Mouse (Mus musculus) ES-CJ7 (cell line): ENCODE measurements at regions not wholly inside any gene's neighbourhood (a gene's known extent, or its start where the extent isn't known, plus 50 kb on each side); places are given as distances from the start of the nearest gene placed in this dataset.

Experiments used
- DNase-seq: peaks from one replicate; pipeline ENCODE4 v3.0.0; 2011; ENCODE audit warnings: low read depth, low spot score

DNA sequence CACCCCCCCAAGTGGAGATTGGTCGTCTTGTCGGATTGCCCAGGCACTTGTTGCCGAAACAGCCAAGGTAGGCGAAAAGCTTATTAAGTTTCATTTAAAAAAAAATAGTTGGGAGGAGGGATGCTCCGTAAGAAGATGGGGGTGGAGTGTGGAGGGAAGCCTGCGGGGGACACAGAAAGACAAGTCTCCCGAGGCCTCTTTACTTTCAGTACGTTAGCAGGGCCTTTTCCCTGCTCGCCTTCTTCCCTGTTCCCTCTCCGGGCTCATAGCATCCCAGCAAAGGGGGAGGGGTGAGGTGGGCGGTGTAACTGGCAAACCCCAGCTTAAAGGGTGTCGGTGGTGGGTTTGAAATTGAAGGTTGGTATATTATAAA, 131.5 kb upstream of the Ubr2 start:
- peak; percentile 56 for DNase-seq

DNA sequence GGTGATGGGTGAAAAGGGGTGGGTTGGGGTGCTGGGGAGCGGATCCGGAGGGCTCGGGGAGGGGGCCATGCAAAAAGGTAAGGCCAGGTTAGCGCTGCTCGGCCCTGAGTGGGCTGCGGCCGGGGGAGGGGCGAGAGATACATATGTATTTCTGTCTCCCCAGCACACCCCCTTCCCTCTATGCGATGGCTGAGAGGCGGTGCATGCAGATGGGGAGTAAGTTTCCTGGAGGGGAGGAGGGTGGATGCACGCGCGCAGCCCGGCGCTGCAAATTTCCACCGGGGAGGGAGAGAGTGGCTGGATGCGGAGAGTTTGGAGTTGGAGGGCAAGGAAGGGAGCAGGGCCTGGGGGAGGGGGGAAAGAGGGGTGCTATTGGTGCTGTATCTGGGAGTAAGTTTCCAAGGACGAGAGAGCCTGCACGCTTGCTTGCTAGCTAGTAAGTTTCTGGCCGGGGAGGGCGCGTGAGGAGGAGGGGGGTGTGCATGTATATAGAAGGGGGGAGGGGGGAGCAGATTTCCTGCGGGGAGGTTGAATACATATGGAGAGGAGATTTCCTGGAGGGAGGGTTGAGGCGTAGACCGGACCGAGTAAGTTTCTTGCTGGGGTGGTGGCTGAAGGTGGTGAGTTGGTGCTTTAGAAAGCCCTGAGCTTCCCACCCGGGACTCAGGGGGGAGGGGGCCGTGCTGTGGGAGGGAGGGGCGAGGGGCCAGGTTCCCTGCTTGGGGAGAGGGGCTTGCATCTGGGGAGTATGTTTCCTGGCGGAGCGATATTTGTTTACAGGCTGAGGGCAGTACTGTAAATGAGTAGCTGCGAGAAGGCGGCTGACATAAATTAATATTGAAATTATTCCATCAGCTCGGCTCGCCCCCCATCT, 130.8 kb upstream of the Ubr2 start:
- peak; percentile 94 for DNase-seq

DNA sequence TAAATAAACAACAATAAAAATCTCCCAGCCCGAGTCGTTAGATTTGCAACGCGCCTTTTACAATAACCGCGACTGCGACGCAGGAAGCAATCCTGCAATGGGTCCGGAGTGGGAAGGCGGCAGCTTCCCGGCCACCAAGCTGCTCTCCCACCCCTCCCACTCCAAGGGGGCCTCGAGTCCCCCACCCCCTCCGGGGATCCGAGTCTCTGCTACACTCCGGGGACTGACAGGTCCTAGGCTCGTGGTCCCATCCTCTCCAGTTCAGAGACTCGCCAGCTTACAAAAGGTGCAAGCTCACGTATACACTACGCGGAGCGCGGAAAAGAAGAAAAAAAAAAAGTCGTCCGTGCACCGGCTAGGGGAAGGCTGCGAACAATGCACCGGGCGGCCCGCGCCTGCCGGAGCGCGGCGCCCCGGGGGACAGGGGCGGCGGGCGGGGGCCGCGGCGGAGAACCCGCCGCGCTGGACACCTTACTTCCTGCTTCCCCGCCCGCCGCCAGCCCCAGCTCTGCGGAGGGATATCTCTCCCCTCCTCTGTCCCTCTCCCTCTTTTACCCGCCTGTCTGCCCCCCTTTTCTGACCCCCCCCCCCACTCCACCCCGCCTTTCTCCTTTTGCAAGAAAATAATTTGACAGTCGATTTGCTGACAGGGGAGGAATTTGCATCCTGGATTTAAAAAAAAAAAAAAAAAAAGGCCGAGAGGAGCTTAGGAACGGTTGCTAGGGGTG, 130.0 kb upstream of the Ubr2 start:
- DNase-seq = peak; percentile 75

DNA sequence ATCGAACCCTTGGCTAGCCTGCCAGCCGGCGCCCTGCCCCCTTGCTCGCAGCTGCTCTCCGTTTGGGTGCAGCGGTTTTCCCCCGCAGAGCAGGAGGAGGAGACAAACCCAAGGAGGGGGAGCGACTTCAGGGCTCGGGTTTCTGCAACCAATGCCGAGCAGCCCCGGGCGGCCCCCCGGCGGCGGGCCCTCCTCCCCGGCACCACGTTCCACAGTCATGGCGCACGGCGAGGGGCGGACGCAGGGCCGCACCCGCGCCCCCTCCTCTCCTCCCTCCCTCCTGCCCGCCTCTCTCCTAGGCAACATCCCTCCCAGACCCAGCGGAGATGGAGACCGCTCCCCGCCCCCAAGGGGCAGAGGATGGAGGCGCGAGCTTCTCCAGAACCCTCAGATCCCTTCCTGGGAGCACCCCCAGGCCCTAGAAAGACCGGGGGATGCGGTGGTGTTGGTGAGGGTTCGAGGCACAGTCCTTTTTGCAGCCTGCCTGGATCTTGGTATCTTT, 129.4 kb upstream of the Ubr2 start:
- DNase-seq = peak; percentile 94

DNA sequence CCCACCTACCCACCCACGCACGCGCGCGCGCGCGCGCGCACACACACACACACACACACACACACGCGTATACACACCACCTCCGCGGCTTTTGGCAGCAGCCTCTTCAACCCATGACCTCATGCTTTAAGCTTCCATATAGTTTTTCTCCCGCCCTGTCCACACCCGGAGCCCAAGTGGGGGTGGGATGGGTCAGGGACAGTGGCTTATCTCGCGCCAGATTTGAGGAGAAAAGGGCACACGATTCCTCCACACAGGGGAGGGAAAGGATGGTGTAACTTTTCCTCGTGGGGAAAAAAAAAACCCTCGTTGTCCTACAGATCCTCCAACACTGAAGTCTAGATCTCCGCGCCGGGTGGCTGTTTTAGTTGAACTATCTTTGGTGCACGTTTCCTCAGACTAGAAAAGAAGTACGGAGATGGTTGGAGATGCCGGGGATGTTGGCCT, 128.8 kb upstream of the Ubr2 start:
- peak; percentile 50 for DNase-seq

DNA sequence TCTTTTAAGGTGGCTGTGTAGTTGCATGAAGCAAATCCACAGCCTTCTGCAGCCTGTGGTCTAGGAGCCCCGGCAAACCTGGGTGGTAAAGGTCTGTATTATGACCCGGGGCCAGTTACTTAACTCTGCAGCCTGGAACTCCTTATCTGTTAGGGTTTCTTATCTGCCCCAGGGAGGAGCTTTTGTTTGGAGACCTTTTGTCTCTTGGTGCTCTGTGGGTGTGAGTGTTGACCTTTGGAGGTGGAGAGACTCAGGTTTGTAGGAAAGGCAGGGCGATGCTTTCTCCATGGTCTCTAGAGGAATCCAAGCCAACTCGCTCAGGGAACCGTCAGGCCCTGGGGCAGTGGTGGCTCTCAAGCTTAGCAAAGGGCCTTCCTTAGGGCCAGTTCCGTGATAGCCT, 127.8 kb upstream of the Ubr2 start:
- DNase-seq = peak; percentile 47

DNA sequence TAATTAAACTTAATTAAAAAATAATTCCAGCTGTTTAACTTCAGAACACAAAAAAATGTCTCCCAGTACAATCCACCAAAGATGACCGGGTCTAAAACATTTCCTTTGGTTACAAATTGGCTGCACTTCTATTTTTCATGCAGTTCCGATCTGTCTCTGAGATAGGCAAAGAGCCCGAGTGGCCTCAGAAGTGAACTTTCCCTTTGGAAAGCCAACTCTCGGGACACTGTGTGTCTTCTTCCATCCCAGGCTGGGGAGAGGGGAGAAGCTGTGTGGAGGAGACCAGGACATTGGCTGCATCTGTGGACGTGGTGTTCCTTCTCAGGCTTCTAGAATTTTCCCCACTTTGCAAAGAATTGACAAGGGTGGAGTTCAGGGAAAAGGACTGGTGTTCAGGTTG, 125.0 kb upstream of the Ubr2 start:
- no peak for DNase-seq

DNA sequence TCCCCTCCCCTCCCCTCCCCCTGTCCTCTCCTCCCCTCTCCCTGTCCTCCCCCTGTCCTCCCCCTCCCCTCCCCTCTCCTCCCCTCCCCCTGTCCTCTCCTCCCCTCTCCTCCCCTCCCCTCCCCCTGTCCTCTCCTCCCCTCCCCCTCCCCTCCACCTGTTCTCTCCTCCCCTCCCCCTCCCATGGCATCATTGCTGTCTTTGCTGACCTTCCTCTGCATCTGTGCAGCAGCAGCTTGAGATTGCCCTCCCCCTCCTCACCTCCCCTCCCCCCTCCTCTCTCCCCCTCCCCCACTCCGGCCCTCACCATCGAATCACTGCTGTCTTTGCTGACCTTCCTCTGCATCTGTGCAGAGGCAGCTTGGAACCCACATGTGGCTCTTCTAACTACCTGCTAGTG, 123.4 kb upstream of the Ubr2 start:
- DNase-seq = peak; percentile 73

DNA sequence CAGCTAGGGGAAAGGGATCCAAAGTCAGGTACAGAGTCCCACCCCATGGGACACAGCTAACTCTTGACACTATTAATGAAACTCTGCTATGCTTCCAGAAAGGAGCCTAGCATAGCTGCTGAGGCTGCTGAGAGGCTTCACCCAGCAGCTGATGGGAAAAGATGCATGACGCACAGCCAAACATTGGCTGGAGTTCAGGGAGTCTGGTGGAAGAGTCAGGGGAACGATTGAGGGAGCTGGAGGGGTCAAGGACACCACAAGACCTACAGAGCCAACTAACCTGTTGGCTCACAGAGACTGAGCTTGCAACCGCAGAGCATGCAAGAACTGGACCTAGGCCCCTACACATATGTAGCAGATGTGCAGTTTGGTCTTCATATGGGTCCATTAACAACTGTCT, 117.2 kb upstream of the Ubr2 start:
- DNase-seq = no peak

DNA sequence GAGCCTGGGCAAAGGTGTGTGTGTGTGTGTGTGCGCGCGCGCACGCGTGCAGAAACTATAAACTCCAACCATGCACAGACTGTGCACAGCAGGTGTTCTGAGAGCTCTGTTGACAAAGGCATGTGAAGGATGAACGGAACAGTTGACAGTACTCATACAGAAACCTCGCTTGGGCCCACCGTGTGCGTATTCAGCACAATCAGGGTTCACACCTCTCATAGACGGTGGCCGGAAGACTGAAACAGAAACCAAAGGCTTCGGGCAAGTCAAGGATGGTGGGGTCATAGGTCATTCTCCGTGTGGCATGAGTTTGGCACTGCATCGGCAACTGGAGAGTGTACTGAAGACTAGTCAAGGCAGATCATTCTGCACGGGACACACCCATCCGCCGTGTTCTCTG, 113.2 kb upstream of the Ubr2 start:
- no peak for DNase-seq

DNA sequence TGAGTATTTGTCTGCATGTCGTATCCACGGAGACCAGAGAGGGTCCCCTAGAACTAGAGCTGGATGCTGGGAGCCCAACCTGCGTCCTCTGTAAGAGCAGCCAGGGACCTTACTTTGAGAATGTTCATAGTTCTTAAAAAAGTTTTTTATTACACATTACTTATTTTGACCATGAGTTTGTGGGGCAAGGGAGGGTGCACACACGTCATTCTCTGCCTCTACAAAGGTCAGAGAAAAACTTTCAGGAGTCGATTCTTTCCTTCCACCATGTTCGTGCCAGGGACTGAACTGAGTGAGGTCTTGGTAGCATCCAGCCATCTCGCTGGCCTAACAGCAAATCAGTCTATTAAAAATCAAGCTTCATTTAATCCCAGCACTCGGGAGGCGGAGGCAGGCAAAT, 111.9 kb upstream of the Ubr2 start:
- DNase-seq = no peak

DNA sequence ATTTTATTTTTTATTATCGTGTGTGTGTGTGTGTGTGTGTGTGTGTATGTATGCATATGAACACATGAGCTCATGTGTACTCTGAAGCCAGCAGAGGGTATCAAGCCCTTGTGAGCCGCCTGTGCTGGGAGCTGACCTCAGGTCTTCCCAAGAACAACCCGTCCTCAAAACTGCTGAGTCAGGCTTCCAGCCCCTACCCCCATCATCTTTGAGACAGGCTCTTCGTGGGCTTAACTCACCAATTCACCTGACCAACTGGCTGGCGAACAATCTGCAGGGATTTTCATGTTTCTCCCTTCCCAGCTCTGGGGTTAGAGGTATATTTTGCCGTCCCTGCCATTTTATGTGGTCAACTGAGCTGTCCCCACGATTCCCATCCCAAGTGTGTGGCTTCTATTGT, 107.7 kb upstream of the Ubr2 start:
- no peak for DNase-seq

DNA sequence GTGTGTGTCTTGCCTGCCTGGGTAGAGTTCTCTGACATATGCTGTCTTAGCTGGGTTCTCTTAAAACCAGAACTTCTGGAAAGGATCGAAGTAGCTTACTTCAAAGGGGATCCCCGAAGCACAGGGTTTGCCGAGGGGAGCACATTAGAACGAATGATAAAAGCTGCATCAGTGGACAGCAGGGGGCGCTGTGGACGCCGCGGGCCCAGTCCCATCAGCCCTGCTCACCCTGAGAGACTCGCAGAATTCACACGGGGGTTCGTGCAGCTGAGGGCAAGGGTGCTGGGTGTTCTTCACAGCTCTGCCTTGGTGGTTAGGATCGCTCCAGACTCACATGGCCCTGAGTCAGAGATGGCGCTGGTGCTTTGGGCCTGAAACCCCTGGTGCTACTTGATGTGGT, 105.4 kb upstream of the Ubr2 start:
- DNase-seq = peak; percentile 84

DNA sequence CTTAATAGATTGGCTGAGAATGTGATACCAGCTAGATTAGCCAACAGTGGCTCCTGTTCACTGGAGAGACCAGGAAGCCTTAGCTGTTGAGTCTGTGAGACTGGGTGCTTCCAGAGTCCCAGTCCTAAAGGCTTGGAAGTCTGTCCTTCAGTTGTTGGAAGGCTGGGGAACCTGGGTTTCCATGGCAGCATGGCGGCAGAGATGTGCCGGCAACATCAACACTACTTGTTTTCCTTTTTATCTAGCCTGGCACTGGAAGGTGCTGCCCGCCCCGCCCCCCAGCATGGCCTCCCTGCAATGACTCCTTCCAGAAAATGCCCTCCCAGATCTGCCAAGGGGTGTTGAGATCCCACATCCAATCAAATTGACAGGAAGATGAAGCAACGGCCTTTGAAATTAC, 104.8 kb upstream of the Ubr2 start:
- no peak for DNase-seq

DNA sequence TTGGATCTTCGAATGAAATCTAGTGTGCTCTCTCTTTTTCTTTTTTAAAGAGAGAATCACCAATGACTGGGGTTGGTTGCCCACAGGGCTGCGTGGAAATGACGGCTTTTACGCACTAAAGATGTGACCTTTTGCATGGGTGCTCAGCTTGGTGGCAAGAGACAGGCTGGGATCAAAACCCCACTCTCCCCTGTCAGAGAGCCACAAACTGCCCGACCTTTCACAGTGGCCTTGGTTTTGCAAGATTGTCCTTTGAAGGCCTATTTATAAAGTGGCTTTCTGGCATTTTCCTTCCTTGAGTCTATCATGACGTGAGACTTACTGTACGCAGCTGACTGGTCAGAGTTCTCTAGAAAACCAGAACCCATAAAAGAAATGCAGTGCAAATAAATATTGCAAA, 104.4 kb upstream of the Ubr2 start:
- DNase-seq = no peak

DNA sequence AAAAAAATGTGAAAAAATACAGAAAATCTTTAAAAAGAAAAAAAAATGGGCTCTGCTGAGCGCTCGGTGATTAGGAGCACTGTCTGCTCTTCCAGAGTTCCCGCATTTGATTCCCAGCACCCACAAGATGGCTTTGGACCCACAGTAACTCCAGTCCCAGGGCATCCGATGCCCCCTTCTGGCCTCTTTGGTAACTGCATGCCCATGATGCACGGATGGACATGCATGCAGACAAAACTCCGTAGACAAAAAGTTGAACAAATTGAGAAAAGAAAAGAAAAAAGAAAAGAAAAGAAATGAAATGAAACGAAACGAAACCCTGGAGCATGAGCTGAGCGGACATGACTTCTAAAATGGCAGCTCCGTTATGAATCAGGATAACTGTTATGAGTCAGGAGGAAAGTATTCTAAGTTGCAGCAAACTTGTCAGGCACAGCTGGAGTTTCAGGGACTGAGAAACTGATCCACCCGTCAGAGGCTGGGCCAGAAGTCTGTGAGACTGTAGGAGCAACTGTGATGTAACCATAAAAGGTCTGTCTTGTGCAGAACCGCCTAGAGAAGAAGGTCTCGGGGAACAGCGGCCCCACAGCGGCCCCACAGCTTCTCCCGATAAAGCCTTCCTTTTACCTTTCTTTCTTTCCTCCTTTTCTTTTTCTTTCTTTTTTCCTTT, 102.3 kb upstream of the Ubr2 start:
- DNase-seq = peak; percentile 66

DNA sequence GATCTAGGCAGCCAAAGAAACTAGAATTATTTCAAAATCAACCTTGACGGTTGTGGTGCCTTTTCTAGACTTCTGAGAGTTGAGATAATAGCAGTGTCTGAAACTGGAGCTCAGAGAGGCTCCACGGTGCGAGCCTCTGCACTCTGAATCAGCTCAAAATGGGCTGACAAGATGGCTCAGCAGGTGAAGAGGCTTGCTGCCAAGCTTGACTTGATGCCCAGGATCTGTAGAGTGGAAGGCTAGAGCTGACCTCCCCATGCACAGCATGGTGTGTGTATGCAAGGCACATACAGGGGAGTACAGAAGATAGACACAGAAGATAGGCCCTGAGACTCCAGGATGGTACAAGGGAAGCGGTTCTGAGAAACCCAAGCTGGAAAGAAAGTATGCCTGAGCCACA, 100.5 kb upstream of the Ubr2 start:
- DNase-seq = no peak

DNA sequence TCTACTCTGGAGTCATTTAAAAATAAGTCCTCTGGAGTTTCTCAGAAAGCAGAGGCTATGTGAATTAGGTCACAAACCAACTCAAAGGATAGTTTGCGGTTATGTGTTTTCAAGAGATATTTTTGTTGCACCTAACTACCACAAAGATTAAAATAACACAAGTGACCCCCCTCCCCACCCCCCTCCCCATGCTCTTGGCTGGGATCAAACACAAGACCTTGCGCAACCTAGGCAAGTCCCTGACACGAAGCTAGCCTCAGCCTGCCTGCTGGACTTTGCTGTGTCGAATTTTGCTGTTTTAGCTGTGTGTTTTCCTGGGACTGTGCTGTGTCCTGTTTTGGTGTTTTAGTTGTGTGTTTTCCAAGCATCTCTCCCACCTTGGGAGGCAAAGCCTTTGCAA, 94.0 kb upstream of the Ubr2 start:
- DNase-seq = no peak

DNA sequence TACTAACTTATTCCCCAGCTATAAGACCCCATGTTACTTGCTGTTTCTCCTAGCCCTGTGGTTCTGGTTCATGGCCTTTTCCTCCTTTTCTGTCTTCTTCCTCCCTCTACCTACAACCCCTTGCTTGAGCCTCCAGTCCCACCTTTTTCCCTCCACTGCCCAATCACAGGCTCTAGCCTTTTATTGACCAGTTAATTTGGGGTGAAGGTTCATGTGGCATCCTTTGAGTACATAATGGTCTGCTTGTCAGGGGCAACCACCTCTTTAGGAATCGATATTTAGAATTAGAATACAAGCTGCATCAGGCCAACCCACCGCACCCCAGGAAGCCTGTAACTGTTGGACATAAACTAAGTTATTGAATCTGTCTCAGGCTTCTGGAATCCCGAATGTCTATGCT, 84.8 kb upstream of the Ubr2 start:
- no peak for DNase-seq

DNA sequence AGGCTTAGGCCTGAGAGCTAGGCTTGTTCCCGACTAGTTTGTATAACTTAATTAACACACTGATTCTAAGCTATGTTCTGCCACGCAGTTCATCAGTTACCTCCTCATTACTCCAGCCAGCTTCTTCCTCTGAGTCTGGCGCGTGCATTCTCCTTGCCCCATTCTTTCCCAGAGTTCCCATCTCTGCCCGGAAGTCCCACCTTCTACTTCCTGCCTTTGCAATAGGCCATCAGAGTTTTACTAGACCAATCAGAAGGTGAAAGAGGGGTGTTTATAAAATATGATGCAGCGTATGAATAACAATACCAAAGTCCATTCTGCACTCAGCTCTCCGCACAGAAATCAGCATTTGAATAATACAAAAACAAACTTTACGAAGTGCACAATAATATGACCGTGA, 81.7 kb upstream of the Ubr2 start:
- DNase-seq = no peak

DNA sequence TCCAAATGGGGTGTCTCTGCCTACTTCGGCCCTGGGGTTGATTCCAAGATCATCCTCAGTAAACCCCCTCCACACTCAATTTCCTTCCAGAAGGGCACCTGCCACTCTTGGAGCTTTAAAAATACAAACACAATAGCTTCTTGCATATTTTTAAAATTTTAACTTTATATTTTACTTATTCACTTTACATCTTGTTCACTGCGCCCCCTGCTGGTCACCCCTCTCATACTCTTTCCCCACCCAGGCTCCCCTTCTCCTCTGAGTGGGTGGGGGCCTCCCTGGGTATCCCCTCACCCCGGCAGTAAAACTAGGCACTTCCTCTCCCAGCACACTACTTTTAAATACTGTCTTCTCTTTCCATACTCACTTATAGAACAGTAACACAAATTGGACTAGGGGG, 79.4 kb upstream of the Ubr2 start:
- DNase-seq = no peak

DNA sequence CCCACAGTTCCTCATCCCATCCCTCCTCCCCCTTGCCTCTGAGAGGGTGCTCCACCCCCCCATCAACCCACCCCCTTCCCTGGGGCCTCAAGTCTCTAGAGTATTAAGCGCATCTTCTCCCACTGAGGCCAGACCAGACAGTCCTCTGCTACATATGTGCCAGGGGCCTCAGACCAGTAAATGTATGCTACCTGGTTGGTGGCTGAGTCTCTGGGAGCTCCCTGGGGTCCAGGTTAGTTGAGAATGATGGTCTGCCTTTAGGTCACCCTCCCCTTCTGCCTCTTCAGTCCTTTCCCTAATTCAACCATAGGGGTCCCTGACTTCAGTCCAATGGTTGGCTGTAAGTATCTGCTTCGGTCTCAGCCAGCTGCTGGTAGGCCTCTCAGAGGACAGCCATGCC, 58.9 kb upstream of the Ubr2 start:
- DNase-seq = no peak
